Mouse (Mus musculus) spleen, adult 2 months (tissue): ENCODE results near the gene Cenpa. TPM values are rescaled to one million over a fixed set of nuclear protein-coding genes. Genes with fewer than 3 reads are reported as not detected.

Source experiments
- DNase-seq, 2 experiments: peaks; one replicate each; pipeline versions ENCODE4 v3.0.0 to v3.0.0-alpha.2; 2012 to 2021; ENCODE audit warnings: low spot score in 2 of 2, low read depth in 1 of 2
- H3K27ac ChIP-seq: fragments of 200-500 bp; 2 replicates; pipeline ENCODE4 v1.5.1; 2012; ENCODE audit warnings: low read length, inconsistent platforms; ENCODE audit not compliant: insufficient read depth
- H3K27me3 ChIP-seq: fragments of 200-500 bp; 2 replicates; pipeline ENCODE4 v1.6.1; 2012; ENCODE audit warnings: mild to moderate bottlenecking, moderate library complexity, low read length, inconsistent platforms; ENCODE audit not compliant: control insufficient read depth, insufficient read depth
- H3K36me3 ChIP-seq: fragments of 200-500 bp; 2 replicates; pipeline ENCODE4 v1.6.1; 2012; ENCODE audit warnings: mild to moderate bottlenecking, low read length, inconsistent platforms; ENCODE audit not compliant: control insufficient read depth, insufficient read depth
- H3K4me1 ChIP-seq: fragments of 200-500 bp; 2 replicates; pipeline ENCODE4 v1.6.1; 2011; ENCODE audit warnings: inconsistent platforms; ENCODE audit not compliant: control insufficient read depth, insufficient read depth, insufficient read length
- H3K4me3 ChIP-seq: fragments of 200-500 bp; 2 replicates; pipeline ENCODE4 v1.5.1; 2011; ENCODE audit warnings: mild to moderate bottlenecking, inconsistent platforms; ENCODE audit not compliant: insufficient read depth, insufficient read length; ENCODE audit errors: extremely low read depth
- CTCF ChIP-seq: fragments of 200-500 bp; IDR thresholded peaks from 2 replicates; pipeline ENCODE4 v1.5.1; 2011; ENCODE audit warnings: mild to moderate bottlenecking, inconsistent platforms; ENCODE audit not compliant: insufficient read depth, insufficient read length, insufficient replicate concordance; ENCODE audit errors: extremely low read depth
- POLR2A ChIP-seq: fragments of 200-500 bp; IDR thresholded peaks from 2 replicates; pipeline ENCODE4 v1.6.1; 2011; ENCODE audit warnings: low read depth, low read length, inconsistent platforms
- WGBS: fragments of 180-500 bp; shearing (Covaris S2); methylation state at CpG from one replicate; pipeline ENCODE4 v1.1.7; 2018; 5-methylcytosine and 5-hydroxymethylcytosine counted together
- polyA plus RNA-seq: library from polyadenylated mRNA; depleted of rRNA; stranded (reverse); fragments of >200 nt; gene quantifications from 2 replicates; pipeline ENCODE4 v1.2.3, GENCODE M21; 2012; rRNA removed

Gene Cenpa
- 47.7 and 56.4 TPM in 2 replicates for polyA plus RNA-seq

DNA sequence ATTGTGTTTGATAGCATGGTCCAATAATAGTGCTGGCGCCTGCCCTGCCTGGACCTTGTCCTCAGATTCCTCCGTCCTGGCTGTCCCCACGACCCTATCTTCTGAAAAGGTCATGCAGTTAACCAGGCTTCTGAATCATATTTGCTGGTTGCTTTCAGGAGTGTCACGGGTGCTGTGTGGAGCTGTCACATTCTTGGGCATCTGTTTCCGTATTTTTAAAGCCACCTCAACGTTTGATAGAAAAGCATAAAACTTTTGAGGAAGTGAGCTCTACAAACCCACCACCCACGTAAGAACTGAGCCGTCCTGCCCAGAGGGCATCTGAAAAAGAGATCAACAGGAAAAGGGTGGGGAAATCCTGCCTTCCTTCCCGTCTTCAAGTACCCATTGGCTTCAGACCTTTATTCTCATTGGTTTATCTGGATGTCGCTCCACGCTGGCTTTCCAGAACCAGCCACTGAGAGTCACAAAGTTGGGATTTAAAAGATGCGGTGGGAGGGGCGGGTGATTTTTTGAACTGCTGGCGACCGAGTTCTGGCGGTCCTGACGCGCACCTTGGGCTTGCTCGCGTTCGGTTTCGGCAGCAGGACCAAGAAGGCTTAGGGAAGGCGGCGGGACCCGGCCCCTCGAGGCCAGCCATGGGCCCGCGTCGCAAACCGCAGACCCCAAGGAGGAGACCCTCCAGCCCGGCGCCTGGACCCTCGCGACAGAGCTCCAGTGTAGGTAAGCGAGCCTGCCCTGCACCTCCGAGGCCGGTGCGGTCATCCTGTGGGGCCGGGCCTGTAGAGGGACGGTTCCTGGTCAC is at the start of gene Cenpa:
Gene Cenpa, plus strand, starts transcription at position 387 of the 805 bp plus-strand sequence.
- Histone ChIP-seq H3K27ac (peak within 1 kb of the TSS; percentile 96), H3K4me1 (peaks cover 6% of the 10 kb centered on the region; the same call in 1 of the 2 replicates), H3K4me3 (peak within 1 kb of the TSS; percentile 84), H3K36me3 (peaks cover 6% of the 10 kb centered on the region; the same call in 1 of the 2 replicates), H3K27me3 (no peaks in the 10 kb centered on the region)
- under 1% methylated on average over 40 of the region's 40 CpGs for WGBS
- TF ChIP-seq POLR2A (peak; percentile 22), CTCF (no peak)
- peak; percentile 87 to 97 for DNase-seq

DNA sequence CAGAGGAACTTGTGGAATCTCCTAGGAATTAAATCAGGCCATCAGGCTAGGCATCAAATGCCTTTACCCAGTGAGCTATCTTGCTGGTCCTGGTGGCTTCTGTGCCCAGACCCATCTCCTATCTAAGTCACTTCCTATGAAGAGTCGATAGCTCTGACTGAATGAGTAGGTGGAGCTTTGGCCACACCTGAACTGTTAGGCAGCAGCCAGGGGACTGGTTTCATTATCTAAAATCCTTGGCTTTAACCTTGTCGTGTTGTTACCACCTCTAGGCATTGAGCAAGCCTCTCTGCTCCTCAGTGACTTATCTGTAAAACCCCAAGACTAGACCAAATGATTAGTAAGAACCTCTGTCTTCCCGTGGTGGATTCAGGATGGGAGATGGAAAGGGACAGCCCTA is 49.2 kb upstream of the Cenpa start:
- no peak overlapping the region for H3K27ac ChIP-seq
- no peaks in the 10 kb centered on the region for H3K27me3 ChIP-seq
- TF ChIP-seq CTCF, result no peak
- no peak for TF ChIP-seq POLR2A
- no peak for DNase-seq
- no peak overlapping the region for H3K4me3 ChIP-seq
- WGBS, result 21% methylated on average over 3 of the region's 3 CpGs
- no peaks in the 10 kb centered on the region for H3K36me3 ChIP-seq
- H3K4me1 ChIP-seq, result peaks cover 6% of the 10 kb centered on the region

DNA sequence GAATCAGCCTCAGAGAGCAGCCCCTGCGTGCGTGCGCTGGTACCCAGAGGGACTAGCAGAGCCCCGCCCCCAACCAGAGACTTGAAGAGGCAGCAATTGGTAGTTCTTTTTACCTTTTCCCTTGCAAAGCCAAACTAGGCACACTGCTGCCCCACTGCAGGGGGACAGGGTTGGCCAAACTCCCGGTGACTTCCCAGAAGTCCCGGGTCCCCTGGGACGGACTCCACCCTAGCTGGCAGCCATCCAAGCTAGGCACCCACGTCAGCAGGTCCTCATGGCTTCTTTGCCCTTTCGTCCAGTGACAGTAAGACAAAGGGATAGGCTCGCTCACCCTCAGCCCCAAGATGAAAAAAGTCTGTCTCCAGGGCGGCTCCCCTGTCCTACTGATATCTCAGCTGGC is 48.7 kb upstream of the Cenpa start:
- no peak overlapping the region for H3K4me3 ChIP-seq
- no peak for DNase-seq

DNA sequence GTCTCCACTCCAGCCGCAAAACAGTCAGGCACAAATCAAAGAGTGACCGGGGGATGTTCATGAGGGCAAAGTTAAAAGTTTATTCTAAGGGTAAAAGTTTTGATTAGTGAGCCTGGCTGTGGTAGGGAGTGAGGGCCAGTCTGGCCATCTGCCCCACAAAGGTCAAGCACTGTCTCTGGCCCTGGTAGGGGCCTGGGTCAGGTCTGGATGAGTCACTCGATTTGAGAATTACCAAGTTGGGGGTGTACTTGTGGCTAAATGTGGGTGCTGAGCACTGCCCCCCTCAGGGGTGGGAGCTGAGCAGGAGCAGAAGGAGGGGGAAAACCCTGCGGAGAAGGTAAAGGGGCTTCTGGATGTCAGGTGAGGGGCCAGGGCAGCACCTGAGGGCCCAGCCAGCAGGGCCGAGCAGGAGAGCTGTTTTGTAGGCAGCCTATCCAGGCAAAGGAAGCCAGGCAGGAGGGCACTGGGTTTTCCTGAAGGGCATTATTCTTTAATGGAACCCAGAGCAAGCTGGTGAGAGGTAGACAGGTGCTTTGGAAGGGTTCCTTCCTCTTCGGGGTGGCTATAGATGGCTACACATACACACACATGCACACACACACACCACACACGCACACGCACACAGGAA is 48.1 kb upstream of the Cenpa start:
- H3K27me3 ChIP-seq, result 0 out of 2 replicates have a peak, but pooled peaks cover 4% of the 10 kb centered on the region
- DNase-seq, result no peak
- H3K4me1 ChIP-seq, result peaks cover 10% of the 10 kb centered on the region
- no peak overlapping the region for H3K4me3 ChIP-seq
- WGBS, result 78% methylated on average over 8 of the region's 8 CpGs
- no peaks in the 10 kb centered on the region for H3K36me3 ChIP-seq
- TF ChIP-seq POLR2A (no peak), CTCF (no peak)
- H3K27ac ChIP-seq, result no peak overlapping the region

More for the DNA sequence above, 48.7 kb upstream of the Cenpa start:
- H3K27me3 ChIP-seq, result 0 out of 2 replicates have a peak, but pooled peaks cover 4% of the 10 kb centered on the region
- H3K4me1 ChIP-seq, result peaks cover 10% of the 10 kb centered on the region
- 54% methylated on average over 11 of the region's 11 CpGs for WGBS
- no peak overlapping the region for H3K27ac ChIP-seq
- no peaks in the 10 kb centered on the region for H3K36me3 ChIP-seq
- no peak for TF ChIP-seq CTCF
- no peak for TF ChIP-seq POLR2A

DNA sequence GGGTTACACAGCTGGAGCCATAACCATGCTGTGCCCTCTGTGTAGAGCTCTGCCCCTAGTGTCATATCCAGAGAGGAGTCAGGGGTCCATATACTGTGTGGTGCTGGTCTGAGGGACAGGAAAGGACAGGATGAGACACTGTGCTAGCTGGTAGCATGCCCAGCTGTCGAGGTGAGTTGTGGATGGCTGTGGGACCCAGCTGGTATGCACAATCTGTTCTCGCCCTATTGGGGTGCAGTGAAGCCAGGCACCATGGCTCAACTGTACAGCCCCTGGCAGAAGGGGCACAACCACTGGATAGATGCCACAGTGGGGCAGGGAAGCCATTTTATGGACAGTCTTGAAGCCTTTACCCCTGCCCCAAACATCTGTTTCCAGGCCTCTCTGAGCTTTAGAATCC is 47.4 kb upstream of the Cenpa start:
- H3K4me3 ChIP-seq, result no peak overlapping the region
- H3K27me3 ChIP-seq, result 0 out of 2 replicates have a peak, but pooled peaks cover 4% of the 10 kb centered on the region
- H3K27ac ChIP-seq, result no peak overlapping the region
- no peaks in the 10 kb centered on the region for H3K36me3 ChIP-seq
- H3K4me1 ChIP-seq, result peaks cover 10% of the 10 kb centered on the region
- DNase-seq, result no peak
- WGBS, result 69% methylated on average over 2 of the region's 2 CpGs
- TF ChIP-seq CTCF (no peak), POLR2A (no peak)

DNA sequence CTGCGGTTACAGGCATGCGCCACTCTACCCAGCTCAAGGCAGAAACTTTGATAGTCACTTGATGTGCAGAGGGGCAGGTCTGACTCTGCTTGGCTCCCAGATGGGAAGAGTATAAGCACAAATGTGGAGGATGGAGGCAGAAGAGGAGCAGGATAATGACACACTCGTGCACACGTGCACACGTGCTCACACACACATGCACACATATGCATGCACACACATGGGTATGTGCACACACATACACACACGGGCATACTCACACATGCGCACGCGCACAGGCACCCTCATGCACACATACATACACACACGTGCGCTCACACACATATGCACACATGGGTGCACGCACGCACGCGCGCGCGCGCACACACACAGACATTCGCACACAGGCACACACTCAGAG is 46.0 kb upstream of the Cenpa start:
- Histone ChIP-seq H3K27ac (no peak overlapping the region), H3K4me1 (peaks cover 10% of the 10 kb centered on the region; the same call in 1 of the 2 replicates), H3K36me3 (no peaks in the 10 kb centered on the region), H3K27me3 (0 out of 2 replicates have a peak, but pooled peaks cover 4% of the 10 kb centered on the region), H3K4me3 (no peak overlapping the region)
- DNase-seq, result no peak
- WGBS, result 96% methylated on average over 20 of the region's 20 CpGs
- TF ChIP-seq CTCF, result no peak
- no peak for TF ChIP-seq POLR2A
